Mouse (Mus musculus) left cerebral cortex, adult 2 months (tissue): ENCODE results near the gene Man1a2. TPM values are rescaled to one million over a fixed set of nuclear protein-coding genes. Genes with fewer than 3 reads are reported as not detected.

Experiments
- DNase-seq, 2 experiments: peaks; one replicate each; pipeline ENCODE4 v3.0.0; 2021 to 2022; ENCODE audit warnings: low spot score in 2 of 2, mixed read lengths in 1 of 2; ENCODE audit errors: extremely low spot score in 1 of 2
- H3K27ac ChIP-seq: fragments of 200-600 bp; 2 replicates; pipeline ENCODE4 v1.8.1; 2022
- H3K4me3 ChIP-seq: fragments of 200-600 bp; 2 replicates; pipeline ENCODE4 v1.8.1; 2022
- CTCF ChIP-seq: fragments of 200-600 bp; IDR thresholded peaks from 2 replicates; pipeline ENCODE4 v1.8.1; 2022; ENCODE audit warnings: antibody characterized with exemption, mild to moderate bottlenecking, moderate library complexity
- intact Hi-C: fragments of 180-260 bp; cut with DNase I; formaldehyde crosslinking; loops from one replicate; pipeline ENCODE4 v1.15.1; 2025
- total RNA-seq, 2 experiments: library from RNA; stranded (reverse); gene quantifications; 2 replicates each; pipeline ENCODE4 v1.2.3; 2021

The Man1a2 gene
- total RNA-seq, 2 experiments from 2014 or later, result 166 to 170 TPM

GRCm38 (mm10) chr3:100682841-100683240 lies 2.5 kb downstream of the Man1a2 start:
- intact Hi-C loops, result loop anchor here (2.0 to 10.0 kb wide), 6 partner anchors 86 to 498 kb away; partner anchors contain the start of genes Tent5c and Trim45
- no peak for DNase-seq
- Histone ChIP-seq H3K4me3 (peak overlapping the region; percentile 99), H3K27ac (no peak overlapping the region)
- no peak for TF ChIP-seq CTCF

- no peak for TF ChIP-seq CTCF
- Histone ChIP-seq H3K4me3 (peak overlapping the region; percentile 99), H3K27ac (no peak overlapping the region)
- intact Hi-C loops, result loop anchor here (2.0 to 10.0 kb wide), 6 partner anchors 85 to 497 kb away; partner anchors contain the start of genes Tent5c and Trim45
- no peak for DNase-seq
Measured at GRCm38 (mm10) chr3:100682281-100682680, 3.0 kb downstream of the Man1a2 start.

GRCm38 (mm10) chr3:100681448-100682092 lies 3.7 kb downstream of the Man1a2 start:
- DNase-seq, result no peak
- no peak overlapping the region for H3K27ac ChIP-seq
- intact Hi-C loops, result loop anchor here (2.0 to 10.0 kb wide), 6 partner anchors 84 to 497 kb away; partner anchors contain the start of genes Tent5c and Trim45
- TF ChIP-seq CTCF, result no peak
- peak overlapping the region; percentile 99 for H3K4me3 ChIP-seq

GRCm38 (mm10) chr3:100680226-100680625 lies 5.1 kb downstream of the Man1a2 start:
- Histone ChIP-seq H3K27ac (no peak overlapping the region), H3K4me3 (no peak overlapping the region)
- no peak for DNase-seq
- no peak for TF ChIP-seq CTCF
- intact Hi-C loops, result loop anchor here (5.0 to 10.0 kb wide), 5 partner anchors 83 to 495 kb away; partner anchors contain the start of gene Tent5c

- no peak for TF ChIP-seq CTCF
- H3K27ac ChIP-seq, result no peak overlapping the region
- DNase-seq, result no peak
- H3K4me3 ChIP-seq, result no peak overlapping the region
- intact Hi-C loops, result no loop called here
Measured at GRCm38 (mm10) chr3:100678951-100679570, 6.2 kb downstream of the Man1a2 start.

GRCm38 (mm10) chr3:100675146-100675545 lies 10.2 kb downstream of the Man1a2 start:
- H3K4me3 ChIP-seq, result no peak overlapping the region
- no peak overlapping the region for H3K27ac ChIP-seq
- no peak for TF ChIP-seq CTCF
- intact Hi-C loops, result no loop called here
- no peak for DNase-seq

- no peak for TF ChIP-seq CTCF
Measured at GRCm38 (mm10) chr3:100670412-100670811, 14.9 kb downstream of the Man1a2 start.

GRCm38 (mm10) chr3:100653291-100653690 lies 32.0 kb downstream of the Man1a2 start:
- TF ChIP-seq CTCF, result no peak
- no peak for DNase-seq
- no peak overlapping the region for H3K4me3 ChIP-seq
- H3K27ac ChIP-seq, result no peak overlapping the region
- intact Hi-C loops, result no loop called here

More at GRCm38 (mm10) chr3:100670412-100670811, 14.9 kb downstream of the Man1a2 start:
- no peak overlapping the region for H3K27ac ChIP-seq
- intact Hi-C loops, result no loop called here
- H3K4me3 ChIP-seq, result no peak overlapping the region
- DNase-seq, result no peak

- Histone ChIP-seq H3K27ac (no peak overlapping the region), H3K4me3 (no peak overlapping the region)
- TF ChIP-seq CTCF, result no peak
- no peak for DNase-seq
- intact Hi-C loops, result no loop called here
Measured at GRCm38 (mm10) chr3:100641581-100641980, 43.7 kb downstream of the Man1a2 start.

GRCm38 (mm10) chr3:100636255-100636654 lies 49.0 kb downstream of the Man1a2 start:
- peak overlapping the region; percentile 56; the same call in 1 of the 2 replicates for H3K27ac ChIP-seq
- no peak for DNase-seq
- H3K4me3 ChIP-seq, result no peak overlapping the region
- no peak for TF ChIP-seq CTCF
- intact Hi-C loops, result no loop called here

GRCm38 (mm10) chr3:100634821-100635220 lies 50.5 kb downstream of the Man1a2 start:
- TF ChIP-seq CTCF, result no peak
- intact Hi-C loops, result no loop called here
- no peak overlapping the region for H3K4me3 ChIP-seq

GRCm38 (mm10) chr3:100618511-100618910 lies 66.8 kb downstream of the Man1a2 start:
- Histone ChIP-seq H3K4me3 (no peak overlapping the region), H3K27ac (no peak overlapping the region)
- no peak for TF ChIP-seq CTCF
- DNase-seq, result no peak
- intact Hi-C loops, result no loop called here

More at GRCm38 (mm10) chr3:100634821-100635220, 50.5 kb downstream of the Man1a2 start:
- H3K27ac ChIP-seq, result no peak overlapping the region
- DNase-seq, result no peak
